Mouse (Mus musculus) heart, embryonic 14.5 days (tissue): Measurements from ENCODE around the gene Micall2. TPM values are rescaled to one million over a fixed set of nuclear protein-coding genes. Genes with fewer than 3 reads are reported as not detected.
"Not testable (repeated sequence)": the region's sequence is repeated elsewhere in the genome, so short reads cannot be mapped to it uniquely, and the experiment has no call there.

ENCODE experiments used
- ATAC-seq: fragments of 200-750 bp; cut with Nextera tagmentation; 2 replicates; pipeline ENCODE4 v1.8.0; 2017; ENCODE audit warnings: low read depth, moderate TSS enrichment; ENCODE audit not compliant: insufficient number of reproducible peaks, insufficient read depth, low FRiP score
- H3K27ac ChIP-seq, 2 experiments: fragments of 200-500 bp in 1 of 2; fragments of 300-500 bp in 1 of 2; sonication (generic) in 1 of 2; replicated peaks in 1 of 2; 2 replicates each; pipeline ENCODE4 v1.5.1; 2012 to 2014; ENCODE audit warnings: low read depth in 2 of 2, low read length in 2 of 2, control low read depth in 1 of 2, mild to moderate bottlenecking in 1 of 2, mixed read lengths in 1 of 2; ENCODE audit not compliant: control insufficient read depth in 1 of 2, insufficient read depth in 1 of 2
- H3K27me3 ChIP-seq: fragments of 300-500 bp; sonication (generic); 2 replicates; pipeline ENCODE4 v1.6.1; 2014; ENCODE audit warnings: mild to moderate bottlenecking, low read length, control low read depth; ENCODE audit not compliant: control insufficient read depth, insufficient read depth
- H3K36me3 ChIP-seq: fragments of 300-500 bp; sonication (generic); 2 replicates; pipeline ENCODE4 v1.6.1; 2014; ENCODE audit warnings: mild to moderate bottlenecking, control low read depth, low read length, mixed read lengths; ENCODE audit not compliant: control insufficient read depth, insufficient read depth
- H3K4me1 ChIP-seq, 2 experiments: fragments of 200-500 bp in 1 of 2; fragments of 300-500 bp in 1 of 2; sonication (generic) in 1 of 2; 2 replicates each; pipeline ENCODE4 v1.6.1; 2012 to 2014; ENCODE audit warnings: low read length in 2 of 2, control low read depth in 1 of 2, mixed read lengths in 1 of 2; ENCODE audit not compliant: control insufficient read depth in 2 of 2, insufficient read depth in 2 of 2
- H3K4me2 ChIP-seq: fragments of 300-500 bp; sonication (generic); 2 replicates; pipeline ENCODE4 v1.6.1; 2014; ENCODE audit warnings: mild to moderate bottlenecking, low read length
- H3K4me3 ChIP-seq, 2 experiments: fragments of 200-500 bp in 1 of 2; fragments of 300-500 bp in 1 of 2; sonication (generic) in 1 of 2; 2 replicates each; pipeline ENCODE4 v1.5.1; 2012 to 2014; ENCODE audit warnings: low read length in 2 of 2, mild to moderate bottlenecking in 2 of 2, control low read depth in 1 of 2, low read depth in 1 of 2, moderate library complexity in 1 of 2; ENCODE audit not compliant: control insufficient read depth in 1 of 2, insufficient read depth in 1 of 2
- H3K9ac ChIP-seq: fragments of 300-500 bp; sonication (generic); 2 replicates; pipeline ENCODE4 v1.6.1; 2014; ENCODE audit warnings: mild to moderate bottlenecking, low read length
- H3K9me3 ChIP-seq: fragments of 300-500 bp; sonication (generic); 2 replicates; pipeline ENCODE4 v1.6.1; 2016; ENCODE audit warnings: low read length, control low read depth; ENCODE audit not compliant: control insufficient read depth
- WGBS: fragments of 180-500 bp; shearing (Covaris S2); extraction: QIAGEN DNeasy Blood & Tissue Kit; methylation state at CpG from one replicate; pipeline ENCODE4 v1.1.7; 2014; 5-methylcytosine and 5-hydroxymethylcytosine counted together
- polyA plus RNA-seq: library from polyadenylated mRNA; unstranded; fragments of >200 nt; fragmentation: Nextera tagmentation; extraction: Ambion mirVana; gene quantifications from 2 replicates; pipeline ENCODE4 v1.2.1, GENCODE M21; 2014

The Micall2 gene
- polyA plus RNA-seq, 1 experiment from 2014 or later = 1.3 TPM

DNA sequence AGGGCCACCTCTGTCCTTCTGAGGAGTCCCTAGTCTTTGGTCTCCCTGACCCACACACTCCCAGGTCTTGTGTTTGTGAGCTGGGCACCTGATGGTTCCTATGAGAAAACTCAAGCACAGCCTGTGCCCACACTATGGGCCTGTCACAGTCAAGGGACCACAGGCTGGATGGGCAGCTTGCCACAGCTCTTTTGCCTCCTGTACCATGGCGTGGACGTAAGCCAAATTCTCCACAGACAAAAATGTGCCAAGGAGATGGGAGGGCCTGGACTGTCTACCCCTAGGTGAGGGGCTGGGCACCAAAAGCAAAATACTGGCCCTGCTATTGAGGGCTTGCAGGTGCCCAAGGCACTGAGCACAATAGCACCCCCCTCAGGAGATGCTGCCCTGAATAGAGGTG is 20.4 kb upstream of the Micall2 start:
- 94% methylated on average over 2 of the region's 2 CpGs for whole genome bisulfite sequencing
- no peak for ATAC-seq
- H3K9me3 ChIP-seq = no peaks in the 10 kb centered on the region
- no peaks in the 10 kb centered on the region for H3K27me3 ChIP-seq
- H3K4me1 ChIP-seq = no peaks in the 10 kb centered on the region
- H3K9ac ChIP-seq = no peak overlapping the region
- no peak overlapping the region for H3K4me3 ChIP-seq
- H3K36me3 ChIP-seq = peaks cover 93% of the 10 kb centered on the region
- no peak overlapping the region for H3K27ac ChIP-seq
- H3K4me2 ChIP-seq = no peak overlapping the region

GRCm38 (mm10) chr5:139756135-139756534 is 20.0 kb upstream of the Micall2 start:
- WGBS = 83% methylated on average over 12 of the region's 12 CpGs
- H3K4me3 ChIP-seq = no peak overlapping the region
- no peak overlapping the region for H3K27ac ChIP-seq
- no peaks in the 10 kb centered on the region for H3K9me3 ChIP-seq
- no peak overlapping the region for H3K9ac ChIP-seq
- no peak for ATAC-seq
- H3K4me1 ChIP-seq = no peaks in the 10 kb centered on the region
- H3K36me3 ChIP-seq = peaks cover 93% of the 10 kb centered on the region
- no peak overlapping the region for H3K4me2 ChIP-seq
- no peaks in the 10 kb centered on the region for H3K27me3 ChIP-seq

GRCm38 (mm10) chr5:139754753-139755152 is 18.6 kb upstream of the Micall2 start:
- Histone ChIP-seq H3K9ac (no peak overlapping the region), H3K36me3 (peaks cover 90% of the 10 kb centered on the region), H3K4me3 (no peak overlapping the region), H3K9me3 (no peaks in the 10 kb centered on the region), H3K27me3 (no peaks in the 10 kb centered on the region), H3K27ac (no peak overlapping the region), H3K4me1 (no peaks in the 10 kb centered on the region), H3K4me2 (no peak overlapping the region)
- no peak for ATAC-seq
- 32% methylated on average over 12 of the region's 12 CpGs for WGBS

DNA sequence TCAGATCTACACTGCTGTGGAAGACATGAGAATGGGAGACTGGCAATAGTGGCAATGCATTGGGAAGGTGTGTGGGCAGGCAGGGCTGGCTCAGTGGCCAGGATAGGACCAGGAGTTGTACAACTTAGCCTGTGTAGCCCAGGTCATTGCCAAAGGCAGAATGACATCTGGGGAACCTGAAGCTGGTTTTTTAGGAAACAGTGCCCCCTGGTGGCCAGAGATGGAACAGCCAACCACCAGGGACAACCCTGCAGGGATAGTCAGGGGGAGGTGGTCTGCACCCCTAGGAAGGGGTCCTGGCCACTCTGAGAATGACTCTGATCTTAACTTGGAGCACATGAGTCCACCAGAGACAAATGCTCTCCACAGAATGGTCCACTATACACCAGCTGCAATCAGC is 14.4 kb upstream of the Micall2 start:
- Histone ChIP-seq H3K9me3 (no peaks in the 10 kb centered on the region), H3K4me3 (no peak overlapping the region), H3K4me1 (no peaks in the 10 kb centered on the region), H3K4me2 (no peak overlapping the region), H3K27ac (no peak overlapping the region), H3K27me3 (no peaks in the 10 kb centered on the region), H3K36me3 (peaks cover 48% of the 10 kb centered on the region), H3K9ac (no peak overlapping the region)
- ATAC-seq = no peak

DNA sequence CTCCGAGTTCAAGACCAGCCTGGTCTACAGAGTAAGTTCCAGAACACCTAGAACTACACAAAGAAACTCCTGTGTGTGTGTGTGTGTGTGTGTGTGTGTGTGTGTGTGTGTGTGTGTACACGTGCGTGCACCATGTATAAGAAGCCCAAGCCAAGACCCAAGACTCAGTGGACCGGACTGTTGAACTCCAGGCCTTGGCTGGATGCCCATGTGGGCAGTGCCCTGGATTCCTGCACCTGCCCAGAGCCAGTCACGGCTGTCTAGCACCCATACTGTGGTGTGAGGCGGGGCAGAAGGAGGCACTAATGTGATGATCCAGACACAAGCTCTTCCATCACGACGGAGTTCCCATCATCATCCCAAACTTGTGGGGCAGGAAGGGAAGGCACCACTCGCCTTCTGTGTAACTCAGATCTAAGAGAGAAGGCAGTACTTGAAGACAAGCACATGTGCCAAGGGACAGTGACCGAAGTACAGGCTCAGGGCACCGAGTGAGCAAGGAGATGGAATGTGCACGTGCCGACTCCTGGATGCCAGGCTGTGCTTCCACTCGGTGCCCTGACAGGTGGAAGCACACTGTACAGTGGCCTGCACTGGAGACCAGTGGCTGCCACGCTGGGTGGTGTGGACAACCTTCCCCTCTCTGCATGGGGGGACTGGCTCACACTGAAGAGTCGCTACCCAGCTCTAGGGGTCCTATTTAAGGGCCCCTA is 13.4 kb upstream of the Micall2 start:
- no peaks in the 10 kb centered on the region for H3K27me3 ChIP-seq
- 82% methylated on average over 16 of the region's 16 CpGs for WGBS

GRCm38 (mm10) chr5:139745771-139746170 is 9.6 kb upstream of the Micall2 start:
- Histone ChIP-seq H3K4me2 (no peak overlapping the region), H3K27ac (no peak overlapping the region), H3K36me3 (peaks cover 7% of the 10 kb centered on the region; the same call in 1 of the 2 replicates), H3K9me3 (no peaks in the 10 kb centered on the region), H3K27me3 (no peaks in the 10 kb centered on the region), H3K4me3 (no peak overlapping the region), H3K4me1 (no peaks in the 10 kb centered on the region), H3K9ac (no peak overlapping the region)
- 6% methylated on average over 3 of the region's 3 CpGs for WGBS
- ATAC-seq = 0 out of 2 replicates have a peak, but pooled peaks have one; percentile 59

More for the DNA sequence above, 13.4 kb upstream of the Micall2 start:
- no peak overlapping the region for H3K27ac ChIP-seq
- peaks cover 38% of the 10 kb centered on the region for H3K36me3 ChIP-seq
- H3K4me2 ChIP-seq = no peak overlapping the region
- no peak for ATAC-seq
- no peaks in the 10 kb centered on the region for H3K4me1 ChIP-seq
- H3K9me3 ChIP-seq = no peaks in the 10 kb centered on the region
- no peak overlapping the region for H3K4me3 ChIP-seq
- H3K9ac ChIP-seq = no peak overlapping the region

DNA sequence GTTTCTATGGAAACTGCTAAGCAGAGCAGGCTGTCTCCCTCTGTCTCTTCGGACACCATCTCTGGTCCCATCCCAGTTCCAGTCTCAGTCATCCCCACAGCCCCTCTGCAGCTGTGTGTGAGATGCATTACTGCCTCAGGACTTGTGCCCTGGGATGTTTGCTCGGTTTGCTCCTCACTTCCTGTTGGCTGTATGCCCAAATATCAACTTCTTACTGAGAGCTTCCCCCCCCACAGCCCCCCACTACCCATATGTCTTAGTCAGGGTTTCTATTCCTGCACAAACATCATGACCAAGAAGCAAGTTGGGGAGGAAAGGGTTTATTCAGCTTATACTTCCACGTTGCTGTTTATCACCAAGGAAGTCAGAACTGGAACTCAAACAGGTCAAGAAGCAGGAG is 6.5 kb upstream of the Micall2 start:
- H3K9me3 ChIP-seq, H3K4me2 ChIP-seq, H3K4me1 ChIP-seq, H3K36me3 ChIP-seq, H3K9ac ChIP-seq, ATAC-seq, H3K4me3 ChIP-seq, H3K27ac ChIP-seq, H3K27me3 ChIP-seq: not testable (repeated sequence)
- WGBS = 48% methylated on average over 3 of the region's 3 CpGs
